Mouse (Mus musculus) limb, embryonic 13.5 days (tissue): ENCODE measurements around the gene Vtcn1. TPM values are rescaled to one million over a fixed set of nuclear protein-coding genes. Genes with fewer than 3 reads are reported as not detected.

Source experiments
- ATAC-seq: fragments of 200-750 bp; cut with Nextera tagmentation; 2 replicates; pipeline ENCODE4 v1.8.0; 2017; ENCODE audit warnings: low read depth, moderate number of reproducible peaks, moderate TSS enrichment; ENCODE audit not compliant: low FRiP score
- H3K27ac ChIP-seq: fragments of 300-500 bp; sonication (generic); 2 replicates; pipeline ENCODE4 v1.5.1; 2015; ENCODE audit warnings: inconsistent platforms, mild to moderate bottlenecking, moderate library complexity
- H3K27me3 ChIP-seq: fragments of 300-500 bp; sonication (generic); 2 replicates; pipeline ENCODE4 v1.6.1; 2015; ENCODE audit warnings: mild to moderate bottlenecking, inconsistent platforms
- H3K36me3 ChIP-seq: fragments of 300-500 bp; sonication (generic); 2 replicates; pipeline ENCODE4 v1.6.1; 2015; ENCODE audit warnings: inconsistent platforms, mild to moderate bottlenecking, moderate library complexity
- H3K4me1 ChIP-seq: fragments of 300-500 bp; sonication (generic); 2 replicates; pipeline ENCODE4 v1.6.1; 2015; ENCODE audit warnings: inconsistent platforms
- H3K4me2 ChIP-seq: fragments of 300-500 bp; sonication (generic); replicated peaks from 2 replicates; pipeline ENCODE4 v1.6.1; 2015; ENCODE audit warnings: inconsistent platforms, mild to moderate bottlenecking, moderate library complexity
- H3K4me3 ChIP-seq: fragments of 300-500 bp; sonication (generic); 2 replicates; pipeline ENCODE4 v1.5.1; 2015; ENCODE audit warnings: moderate library complexity, mild to moderate bottlenecking, inconsistent platforms
- H3K9ac ChIP-seq: fragments of 300-500 bp; sonication (generic); 2 replicates; pipeline ENCODE4 v1.6.1; 2015; ENCODE audit warnings: mild to moderate bottlenecking, inconsistent platforms
- H3K9me3 ChIP-seq: fragments of 300-500 bp; sonication (generic); 2 replicates; pipeline ENCODE4 v1.6.1; 2016; ENCODE audit warnings: inconsistent platforms
- WGBS: fragments of 180-500 bp; shearing (Covaris S2); methylation state at CpG from one replicate; pipeline ENCODE4 v1.1.7; 2015; 5-methylcytosine and 5-hydroxymethylcytosine counted together
- polyA plus RNA-seq: library from polyadenylated mRNA; unstranded; fragments of >200 nt; fragmentation: Nextera tagmentation; extraction: Ambion mirVana; gene quantifications from 2 replicates; pipeline ENCODE4 v1.2.1, GENCODE M21; 2015

Gene Vtcn1
- polyA plus RNA-seq, 1 experiment from 2014 or later, result 0.11 TPM

GRCm38 (mm10) chr3:100858334-100859002 is 33.2 kb downstream of the Vtcn1 start:
- no peaks in the 10 kb centered on the region for H3K36me3 ChIP-seq
- peaks cover 6% of the 10 kb centered on the region; the same call in 1 of the 2 replicates for H3K4me1 ChIP-seq
- no peaks in the 10 kb centered on the region for H3K27me3 ChIP-seq
- H3K4me2 ChIP-seq, result no peak overlapping the region
- H3K9me3 ChIP-seq, result no peaks in the 10 kb centered on the region
- ATAC-seq, result no peak
- H3K27ac ChIP-seq, result no peak overlapping the region
- H3K9ac ChIP-seq, result no peak overlapping the region
- 91% methylated on average over 5 of the region's 5 CpGs for WGBS
- no peak overlapping the region for H3K4me3 ChIP-seq

GRCm38 (mm10) chr3:100861307-100862303 is 36.3 kb downstream of the Vtcn1 start:
- Histone ChIP-seq H3K9me3 (peaks cover 3% of the 10 kb centered on the region; the same call in 1 of the 2 replicates), H3K27ac (no peak overlapping the region), H3K4me1 (peaks cover 6% of the 10 kb centered on the region; the same call in 1 of the 2 replicates), H3K4me3 (no peak overlapping the region), H3K36me3 (no peaks in the 10 kb centered on the region), H3K9ac (no peak overlapping the region), H3K4me2 (no peak overlapping the region), H3K27me3 (no peaks in the 10 kb centered on the region)
- 70% methylated on average over 23 of the region's 23 CpGs for WGBS
- no peak for ATAC-seq

GRCm38 (mm10) chr3:100866946-100867345 is 41.7 kb downstream of the Vtcn1 start:
- Histone ChIP-seq H3K4me2 (no peak overlapping the region), H3K36me3 (no peaks in the 10 kb centered on the region), H3K9ac (no peak overlapping the region), H3K4me3 (no peak overlapping the region), H3K4me1 (0 out of 2 replicates have a peak, but pooled peaks cover 1% of the 10 kb centered on the region), H3K27me3 (no peaks in the 10 kb centered on the region), H3K9me3 (peaks cover 3% of the 10 kb centered on the region; the same call in 1 of the 2 replicates), H3K27ac (no peak overlapping the region)
- ATAC-seq, result no peak
- 72% methylated on average over 5 of the region's 5 CpGs for WGBS

- H3K4me2 ChIP-seq, result no peak overlapping the region
- H3K27ac ChIP-seq, result no peak overlapping the region
- no peak overlapping the region for H3K4me3 ChIP-seq
- no peaks in the 10 kb centered on the region for H3K9me3 ChIP-seq
- no peaks in the 10 kb centered on the region for H3K36me3 ChIP-seq
- no peak overlapping the region for H3K9ac ChIP-seq
- WGBS, result 82% methylated on average over 4 of the region's 4 CpGs
- H3K4me1 ChIP-seq, result no peaks in the 10 kb centered on the region
- ATAC-seq, result no peak
- H3K27me3 ChIP-seq, result no peaks in the 10 kb centered on the region
Observed at GRCm38 (mm10) chr3:100877057-100877456, 51.8 kb downstream of the Vtcn1 start.

- no peak for ATAC-seq
- Histone ChIP-seq H3K4me3 (no peak overlapping the region), H3K36me3 (no peaks in the 10 kb centered on the region), H3K4me1 (no peaks in the 10 kb centered on the region), H3K9ac (no peak overlapping the region), H3K4me2 (no peak overlapping the region), H3K9me3 (no peaks in the 10 kb centered on the region), H3K27ac (no peak overlapping the region), H3K27me3 (no peaks in the 10 kb centered on the region)
- WGBS, result 60% methylated on average over 6 of the region's 6 CpGs
Observed at GRCm38 (mm10) chr3:100881403-100881802, 56.1 kb downstream of the Vtcn1 start.

GRCm38 (mm10) chr3:100881843-100882634 is 56.8 kb downstream of the Vtcn1 start:
- no peaks in the 10 kb centered on the region for H3K27me3 ChIP-seq
- no peaks in the 10 kb centered on the region for H3K36me3 ChIP-seq
- H3K9me3 ChIP-seq, result no peaks in the 10 kb centered on the region; the same call in 1 of the 2 replicates
- WGBS, result 90% methylated on average over 9 of the region's 9 CpGs
- no peak for ATAC-seq
- H3K4me3 ChIP-seq, result no peak overlapping the region
- H3K4me1 ChIP-seq, result no peaks in the 10 kb centered on the region
- no peak overlapping the region for H3K9ac ChIP-seq
- H3K4me2 ChIP-seq, result no peak overlapping the region
- H3K27ac ChIP-seq, result no peak overlapping the region

GRCm38 (mm10) chr3:100889234-100889633 is 64.0 kb downstream of the Vtcn1 start:
- Histone ChIP-seq H3K9me3 (no peaks in the 10 kb centered on the region; the same call in 1 of the 2 replicates), H3K27me3 (no peaks in the 10 kb centered on the region), H3K4me2 (no peak overlapping the region), H3K4me1 (no peaks in the 10 kb centered on the region), H3K36me3 (no peaks in the 10 kb centered on the region), H3K27ac (no peak overlapping the region), H3K4me3 (no peak overlapping the region), H3K9ac (no peak overlapping the region)
- 100% methylated on average over 1 of the region's 1 CpGs for WGBS
- ATAC-seq, result no peak

- H3K4me3 ChIP-seq, result no peak overlapping the region
- H3K36me3 ChIP-seq, result no peaks in the 10 kb centered on the region
- ATAC-seq, result no peak
- H3K4me1 ChIP-seq, result no peaks in the 10 kb centered on the region
- no peaks in the 10 kb centered on the region; the same call in 1 of the 2 replicates for H3K9me3 ChIP-seq
- H3K4me2 ChIP-seq, result no peak overlapping the region
- WGBS, result 88% methylated on average over 3 of the region's 3 CpGs
- no peaks in the 10 kb centered on the region for H3K27me3 ChIP-seq
- H3K9ac ChIP-seq, result no peak overlapping the region
- H3K27ac ChIP-seq, result no peak overlapping the region
Observed at GRCm38 (mm10) chr3:100890406-100890805, 65.1 kb downstream of the Vtcn1 start.

- Histone ChIP-seq H3K4me1 (no peaks in the 10 kb centered on the region), H3K4me3 (no peak overlapping the region), H3K4me2 (no peak overlapping the region), H3K36me3 (no peaks in the 10 kb centered on the region), H3K9me3 (no peaks in the 10 kb centered on the region), H3K9ac (no peak overlapping the region), H3K27me3 (no peaks in the 10 kb centered on the region), H3K27ac (no peak overlapping the region)
- no peak for ATAC-seq
- 58% methylated on average over 11 of the region's 11 CpGs for WGBS
Observed at GRCm38 (mm10) chr3:100892383-100893335, 67.4 kb downstream of the Vtcn1 start.

- Histone ChIP-seq H3K9me3 (no peaks in the 10 kb centered on the region), H3K9ac (no peak overlapping the region), H3K4me1 (no peaks in the 10 kb centered on the region), H3K36me3 (no peaks in the 10 kb centered on the region), H3K27ac (no peak overlapping the region), H3K4me3 (no peak overlapping the region), H3K27me3 (no peaks in the 10 kb centered on the region), H3K4me2 (no peak overlapping the region)
- ATAC-seq, result no peak
- WGBS, result 81% methylated on average over 6 of the region's 6 CpGs
Observed at GRCm38 (mm10) chr3:100895500-100895899, 70.2 kb downstream of the Vtcn1 start.

GRCm38 (mm10) chr3:100906128-100906527 is 80.9 kb downstream of the Vtcn1 start:
- no peak for ATAC-seq
- H3K27ac ChIP-seq, result no peak overlapping the region
- H3K4me2 ChIP-seq, result no peak overlapping the region
- H3K4me1 ChIP-seq, result peaks cover 18% of the 10 kb centered on the region
- no peaks in the 10 kb centered on the region for H3K27me3 ChIP-seq
- H3K4me3 ChIP-seq, result no peak overlapping the region
- H3K9ac ChIP-seq, result no peak overlapping the region
- H3K9me3 ChIP-seq, result no peaks in the 10 kb centered on the region
- H3K36me3 ChIP-seq, result no peaks in the 10 kb centered on the region
- 68% methylated on average over 6 of the region's 6 CpGs for WGBS
